Mouse (Mus musculus): ENCODE measurements at regions not wholly inside any gene's neighbourhood (a gene's known extent, or its start where the extent isn't known, plus 50 kb on each side); places are given as distances from the start of the nearest gene placed in this dataset.

GRCm38 (mm10) chr4:124455511-124456338 is 154.9 kb downstream of the 3100002H09Rik start:
- no peak for DNase-seq (ENCODE audit: extremely low spot score in 1 of 2, low spot score in 2 of 2)
- intact Hi-C loops (cut with DNase I), result no loop called here

GRCm38 (mm10) chr4:124451131-124451530 is 159.5 kb downstream of the 3100002H09Rik start:
- DNase-seq (ENCODE audit: extremely low spot score in 1 of 2, low spot score in 2 of 2), result peak; percentile 31 to 53
- intact Hi-C loops (cut with DNase I), result no loop called here

- DNase-seq (ENCODE audit: extremely low spot score in 1 of 2, low spot score in 2 of 2), result no peak
- intact Hi-C loops (cut with DNase I), result no loop called here
Observed at GRCm38 (mm10) chr4:124446615-124447014, 164.0 kb downstream of the 3100002H09Rik start.

GRCm38 (mm10) chr4:124443613-124444108 is 166.9 kb downstream of the 3100002H09Rik start:
- intact Hi-C loops (cut with DNase I), result no loop called here
- DNase-seq (ENCODE audit: extremely low spot score in 1 of 2, low spot score in 2 of 2), result no peak

GRCm38 (mm10) chr4:124443130-124443503 is 167.5 kb downstream of the 3100002H09Rik start:
- no peak for DNase-seq (ENCODE audit: extremely low spot score in 1 of 2, low spot score in 2 of 2)
- intact Hi-C loops (cut with DNase I), result no loop called here

GRCm38 (mm10) chr4:124442491-124443129 is 168.0 kb downstream of the 3100002H09Rik start:
- no peak for DNase-seq (ENCODE audit: extremely low spot score in 1 of 2, low spot score in 2 of 2)
- intact Hi-C loops (cut with DNase I), result no loop called here

GRCm38 (mm10) chr4:124441737-124442487 is 168.7 kb downstream of the 3100002H09Rik start:
- no peak for DNase-seq (ENCODE audit: extremely low spot score in 1 of 2, low spot score in 2 of 2)
- intact Hi-C loops (cut with DNase I), result no loop called here

- DNase-seq (ENCODE audit: extremely low spot score in 1 of 2, low spot score in 2 of 2), result no peak
- intact Hi-C loops (cut with DNase I), result no loop called here
Observed at GRCm38 (mm10) chr4:124435040-124435434, 175.6 kb downstream of the 3100002H09Rik start.

GRCm38 (mm10) chr4:124434059-124435039 is 176.3 kb downstream of the 3100002H09Rik start:
- DNase-seq (ENCODE audit: extremely low spot score in 1 of 2, low spot score in 2 of 2), result no peak
- intact Hi-C loops (cut with DNase I), result no loop called here

GRCm38 (mm10) chr4:124433506-124433905 is 177.1 kb downstream of the 3100002H09Rik start:
- intact Hi-C loops (cut with DNase I), result no loop called here
- no peak for DNase-seq (ENCODE audit: extremely low spot score in 1 of 2, low spot score in 2 of 2)

GRCm38 (mm10) chr4:124431193-124431592 is 179.4 kb downstream of the 3100002H09Rik start:
- intact Hi-C loops (cut with DNase I), result no loop called here
- no peak for DNase-seq (ENCODE audit: extremely low spot score in 1 of 2, low spot score in 2 of 2)

- intact Hi-C loops (cut with DNase I), result no loop called here
- DNase-seq (ENCODE audit: extremely low spot score in 1 of 2, low spot score in 2 of 2), result no peak
Observed at GRCm38 (mm10) chr4:124428844-124429243, 181.8 kb downstream of the 3100002H09Rik start.

GRCm38 (mm10) chr4:124422406-124422805 is 188.2 kb downstream of the 3100002H09Rik start:
- intact Hi-C loops (cut with DNase I), result no loop called here

GRCm38 (mm10) chr4:124418431-124418830 is 192.2 kb downstream of the 3100002H09Rik start:
- DNase-seq (ENCODE audit: extremely low spot score in 1 of 2, low spot score in 2 of 2), result no peak
- intact Hi-C loops (cut with DNase I), result no loop called here

More at GRCm38 (mm10) chr4:124422406-124422805, 188.2 kb downstream of the 3100002H09Rik start:
- no peak for DNase-seq (ENCODE audit: extremely low spot score in 1 of 2, low spot score in 2 of 2)

- DNase-seq (ENCODE audit: extremely low spot score in 1 of 2, low spot score in 2 of 2), result no peak
- intact Hi-C loops (cut with DNase I), result no loop called here
Observed at GRCm38 (mm10) chr4:124417176-124417575, 193.4 kb downstream of the 3100002H09Rik start.

GRCm38 (mm10) chr4:124416266-124416665 is 194.3 kb downstream of the 3100002H09Rik start:
- intact Hi-C loops (cut with DNase I), result no loop called here
- no peak for DNase-seq (ENCODE audit: extremely low spot score in 1 of 2, low spot score in 2 of 2)

GRCm38 (mm10) chr4:124414386-124414785 is 196.2 kb downstream of the 3100002H09Rik start:
- DNase-seq (ENCODE audit: extremely low spot score in 1 of 2, low spot score in 2 of 2), result no peak
- intact Hi-C loops (cut with DNase I), result no loop called here

GRCm38 (mm10) chr4:124409279-124409678 is 201.3 kb downstream of the 3100002H09Rik start:
- DNase-seq (ENCODE audit: extremely low spot score in 1 of 2, low spot score in 2 of 2), result no peak
- intact Hi-C loops (cut with DNase I), result loop anchor here (10.0 kb wide), 1 partner anchor 166 kb away; no protein-coding TSS in a partner anchor

Measured in left cerebral cortex, postnatal 10 days (tissue).